Mouse (Mus musculus) c-Kit-negative CD71-positive TER-119-positive erythroid progenitor cells, embryonic 14.5 days (primary cell): ENCODE data around the gene Atf7.
"Not testable (repeated sequence)": the region's sequence is repeated elsewhere in the genome, so short reads cannot be mapped to it uniquely, and the experiment has no call there.

Experiments
- DNase-seq: peaks from one replicate; pipeline ENCODE4 v3.0.0-alpha.2; 2013; ENCODE audit warnings: low read depth, low spot score

Atf7 gene

GRCm38 (mm10) chr15:102624970-102625686 is at the start of gene Atf7, which contains the start of gene Gm28047:
TSS of gene Atf7 (minus strand) at chr15:102625464.
TSS of gene Gm28047 (minus strand) at chr15:102625067.
- DNase-seq: peak; percentile 97

GRCm38 (mm10) chr15:102673548-102673947 is 48.3 kb upstream of the Atf7 start:
- DNase-seq: no peak

- DNase-seq: no peak
These were observed 47.2 kb upstream of the Atf7 start, which contains the start of gene Atp5g2 for GRCm38 (mm10) chr15:102672215-102673071. TSS of gene Atp5g2 (minus strand) at chr15:102672352.

DNA sequence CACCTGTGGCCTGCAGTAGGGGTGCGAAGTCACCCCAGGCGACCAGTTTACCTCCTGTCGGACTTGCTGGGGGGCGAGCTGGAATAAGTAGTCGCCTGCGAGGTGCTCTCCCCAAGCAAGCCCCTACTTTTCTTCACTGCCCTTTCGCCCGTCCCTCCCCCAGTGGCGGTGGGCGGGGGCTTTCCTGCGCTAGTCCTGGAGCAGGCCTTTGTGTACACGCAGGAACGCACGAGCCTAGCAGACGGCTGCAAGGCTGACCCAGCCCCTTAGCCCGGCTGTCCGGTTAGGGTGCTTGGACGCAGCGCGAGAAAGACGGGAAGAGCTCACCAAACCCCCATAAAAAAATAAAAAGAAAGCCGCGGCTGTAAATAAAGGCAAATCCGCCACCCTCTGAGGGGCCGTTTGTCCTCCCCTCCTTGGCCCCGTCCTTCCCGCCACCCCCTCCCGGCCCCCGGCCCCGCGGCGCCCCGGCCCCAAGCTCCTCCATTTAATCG is 46.5 kb upstream of the Atf7 start:
- no peak for DNase-seq

DNA sequence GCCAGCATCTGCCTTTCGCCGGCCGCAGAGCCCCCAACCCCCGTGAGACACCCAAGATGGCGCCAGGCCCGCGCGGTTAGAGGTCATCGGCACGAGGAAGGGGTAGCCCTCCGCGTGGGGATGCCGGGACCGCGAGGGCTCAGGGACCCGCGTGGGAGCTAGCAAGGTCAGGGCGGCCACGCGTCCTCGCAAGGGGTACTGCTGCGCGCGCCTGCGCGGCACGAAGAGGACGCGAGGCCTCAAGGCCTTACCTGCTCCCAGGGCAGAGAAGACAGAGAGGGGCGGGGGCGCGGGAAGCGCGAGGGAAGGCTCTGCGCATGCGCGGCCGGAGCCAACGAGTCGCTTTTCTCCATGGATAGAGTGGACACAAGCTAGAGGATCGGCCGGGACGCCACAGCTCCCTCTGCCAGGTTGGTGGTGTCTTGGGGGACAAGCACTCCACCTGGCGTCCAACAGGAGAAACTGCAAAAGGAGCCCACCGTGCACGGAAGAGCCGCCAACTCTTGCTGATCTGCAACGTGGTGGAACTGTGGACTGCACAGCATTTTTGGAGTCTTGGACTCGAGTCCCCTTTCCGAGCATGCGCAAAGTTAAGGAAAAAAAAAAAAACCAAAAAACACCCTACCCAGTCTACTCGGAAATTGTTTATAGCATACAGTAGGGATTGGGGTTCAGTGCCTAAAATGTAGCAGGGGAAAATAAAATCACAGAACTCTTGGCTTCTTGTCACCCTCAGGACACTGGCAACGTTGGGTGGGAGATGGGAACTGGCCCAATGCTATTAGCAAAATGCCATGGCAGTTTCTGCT is 45.7 kb upstream of the Atf7 start:
- peak; percentile 90 for DNase-seq

DNA sequence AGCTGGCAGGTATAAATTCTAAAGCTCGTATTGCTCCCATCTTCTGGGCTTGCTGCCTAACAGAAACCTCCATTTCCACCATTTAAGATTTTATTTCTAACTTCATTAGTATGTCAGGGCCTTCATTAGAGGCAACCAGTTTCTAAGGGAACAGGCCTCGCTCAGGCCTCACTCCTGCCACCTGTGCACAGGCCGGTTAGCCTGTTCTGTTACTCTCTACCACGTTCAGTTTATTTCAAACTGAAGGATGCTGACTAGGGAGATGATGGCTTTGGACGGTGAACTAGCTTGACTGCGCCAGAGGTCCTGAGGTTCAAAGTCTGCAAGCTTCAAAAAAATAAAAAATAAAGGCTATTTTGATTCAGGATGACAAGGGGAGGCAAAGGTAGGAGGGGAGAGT is 45.0 kb upstream of the Atf7 start:
- peak; percentile 3 for DNase-seq

GRCm38 (mm10) chr15:102669571-102669970 is 44.3 kb upstream of the Atf7 start:
- DNase-seq: no peak

DNA sequence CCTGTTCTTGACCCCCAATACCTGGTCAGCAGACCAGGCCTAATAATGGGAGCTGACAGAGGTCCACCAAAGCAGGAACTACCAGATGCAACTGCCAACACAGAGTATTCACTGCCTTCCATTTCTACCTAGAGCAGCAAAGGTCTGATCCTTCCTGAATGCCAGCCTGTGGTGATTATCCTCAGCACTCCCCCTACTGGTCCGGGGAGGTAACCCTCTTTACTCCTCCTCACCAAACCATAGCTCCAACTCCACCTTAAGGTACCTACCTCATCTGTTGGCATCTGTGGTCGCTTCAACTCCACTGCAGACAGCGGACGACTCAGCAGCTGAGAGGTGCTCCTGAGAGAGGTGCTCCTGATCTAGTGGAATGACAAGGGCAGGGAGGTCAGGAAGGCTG is 40.2 kb upstream of the Atf7 start:
- peak; percentile 12 for DNase-seq

- DNase-seq: no peak
These were observed 38.6 kb upstream of the Atf7 start for GRCm38 (mm10) chr15:102663825-102664224.

DNA sequence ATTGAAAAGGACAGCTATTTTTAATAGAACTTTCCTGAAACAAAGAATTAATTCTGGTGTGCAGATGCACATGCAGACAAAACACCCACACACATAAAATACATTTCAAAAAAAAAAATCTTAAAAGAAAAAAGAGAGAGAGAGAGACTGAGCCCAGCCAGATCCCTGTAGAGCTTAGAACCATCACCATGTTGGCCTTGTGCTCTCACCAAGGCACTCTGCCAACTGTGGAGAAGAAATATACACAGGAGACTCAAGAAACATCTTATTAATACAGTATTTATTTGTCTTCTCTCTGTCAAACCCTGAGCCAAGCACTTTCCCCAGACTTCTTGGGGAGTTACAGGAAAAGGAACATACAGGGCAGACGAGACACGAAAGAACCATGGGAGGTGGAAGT is 37.3 kb upstream of the Atf7 start:
- not testable (repeated sequence) for DNase-seq

DNA sequence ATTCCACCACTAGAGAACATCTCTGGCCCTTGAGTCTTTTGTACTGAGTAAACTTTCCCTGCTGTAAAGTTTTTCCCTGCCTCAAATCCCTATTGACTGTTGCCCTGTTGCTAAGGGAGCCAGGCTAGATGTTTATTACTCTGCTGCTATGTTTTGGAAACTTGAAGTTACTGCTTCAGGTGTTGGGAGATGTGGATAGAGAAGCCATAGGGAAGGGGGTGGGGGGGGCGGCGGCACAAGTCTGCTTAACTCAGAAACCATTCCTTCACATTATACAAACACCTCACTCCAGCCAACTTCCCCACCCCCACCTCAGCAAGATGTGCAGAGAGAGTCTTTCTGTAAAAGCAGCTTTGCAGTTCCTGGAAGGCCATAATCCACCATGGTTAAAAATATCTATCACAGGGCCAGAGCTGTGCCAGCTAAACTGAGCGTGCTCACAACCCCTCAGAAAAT is 32.7 kb upstream of the Atf7 start:
- DNase-seq: no peak

GRCm38 (mm10) chr15:102656658-102657057 is 31.4 kb upstream of the Atf7 start:
- DNase-seq: no peak

GRCm38 (mm10) chr15:102651928-102652660 is 26.8 kb upstream of the Atf7 start:
- DNase-seq: not testable (repeated sequence)

DNA sequence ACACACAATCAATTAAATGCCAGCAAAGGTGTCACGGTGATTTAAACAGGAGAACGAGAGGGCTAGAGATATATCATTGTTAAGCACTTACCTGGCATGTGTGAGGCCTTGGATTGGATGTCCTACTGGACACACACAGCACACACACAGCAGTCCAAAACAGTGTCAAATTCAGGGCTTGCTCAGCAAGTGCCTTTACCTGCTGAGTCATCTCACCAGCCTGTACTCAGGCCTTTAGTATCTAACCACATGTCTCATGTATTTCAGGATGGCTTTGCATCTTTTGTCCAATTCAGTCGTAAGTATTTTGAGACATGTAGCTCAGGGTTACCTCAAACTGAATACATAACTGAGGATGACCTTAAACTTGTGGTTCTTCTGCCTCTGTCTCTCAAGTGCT is 25.8 kb upstream of the Atf7 start:
- DNase-seq: no peak

- no peak for DNase-seq
These were observed 10.6 kb upstream of the Atf7 start for GRCm38 (mm10) chr15:102635817-102636216.

GRCm38 (mm10) chr15:102634684-102635083 is 9.4 kb upstream of the Atf7 start:
- DNase-seq: no peak

DNA sequence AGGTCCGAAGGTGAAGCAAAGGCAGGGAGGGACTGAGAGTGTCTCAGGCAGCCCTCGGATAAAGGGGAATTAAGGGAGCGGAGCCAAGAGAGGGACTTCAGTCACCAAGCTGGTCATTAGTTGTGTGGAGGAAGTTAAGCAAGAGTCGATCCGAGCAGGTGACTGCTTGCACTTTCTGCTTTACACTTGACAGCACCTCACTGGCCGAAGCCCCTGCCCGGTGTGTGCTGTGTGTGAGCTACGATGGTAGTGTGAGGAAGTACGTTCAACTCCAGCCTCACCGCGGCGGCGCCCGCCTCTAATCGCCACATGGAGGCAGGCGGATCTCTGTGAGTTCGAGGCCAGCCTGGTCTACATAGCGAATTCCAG is 407 bp upstream of the Atf7 start:
- no peak for DNase-seq

- peak; percentile 11 for DNase-seq
These were observed 834 bp downstream of the Atf7 start for GRCm38 (mm10) chr15:102624291-102624969.

DNA sequence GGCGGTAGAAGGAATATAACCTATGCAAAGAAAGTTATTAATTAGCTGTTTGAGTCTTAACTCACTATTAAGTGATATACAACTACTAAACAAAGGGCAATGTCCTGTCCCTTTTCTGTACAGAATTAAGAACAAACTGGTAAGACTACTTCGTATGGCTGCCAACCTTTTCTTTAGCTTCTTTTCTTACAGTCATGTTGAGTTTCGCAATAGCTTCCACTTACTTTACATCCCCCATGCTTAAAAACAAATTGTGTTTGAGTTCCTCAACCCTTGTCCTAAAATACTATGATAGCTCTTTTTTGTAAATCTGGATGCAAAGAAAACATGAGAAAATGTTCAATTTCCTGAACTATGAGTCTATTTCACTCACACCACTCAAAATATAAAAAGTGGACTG is 2.1 kb downstream of the Atf7 start:
- no peak for DNase-seq

- DNase-seq: no peak
These were observed 2.7 kb downstream of the Atf7 start for GRCm38 (mm10) chr15:102622536-102622935.
